Mouse (Mus musculus) heart, embryonic 10.5 days (tissue): ENCODE data around the gene Pdk2. TPM values are rescaled to one million over a fixed set of nuclear protein-coding genes. Genes with fewer than 3 reads are reported as not detected.

Source experiments
- DNase-seq: peaks from one replicate; pipeline ENCODE4 v3.0.0-alpha.2; 2017; ENCODE audit warnings: low spot score
- H3K27ac ChIP-seq: fragments of 300-500 bp; sonication (generic); 2 replicates; pipeline ENCODE4 v1.5.1; 2016; ENCODE audit warnings: mild to moderate bottlenecking
- H3K27me3 ChIP-seq: fragments of 300-500 bp; sonication (generic); 2 replicates; pipeline ENCODE4 v1.6.1; 2016; ENCODE audit warnings: mild to moderate bottlenecking; ENCODE audit not compliant: poor library complexity, insufficient read depth, severe bottlenecking
- H3K36me3 ChIP-seq: fragments of 300-500 bp; sonication (generic); 2 replicates; pipeline ENCODE4 v1.6.1; 2016; ENCODE audit warnings: mild to moderate bottlenecking, moderate library complexity
- H3K4me1 ChIP-seq: fragments of 300-500 bp; sonication (generic); 2 replicates; pipeline ENCODE4 v1.6.1; 2016; ENCODE audit warnings: mild to moderate bottlenecking
- H3K4me3 ChIP-seq: fragments of 300-500 bp; sonication (generic); 2 replicates; pipeline ENCODE4 v1.5.1; 2016; ENCODE audit warnings: mild to moderate bottlenecking, moderate library complexity
- H3K9me3 ChIP-seq: fragments of 300-500 bp; sonication (generic); 2 replicates; pipeline ENCODE4 v1.6.1; 2016; ENCODE audit warnings: mild to moderate bottlenecking, moderate library complexity
- WGBS: fragments of 180-500 bp; shearing (Covaris S2); methylation state at CpG from one replicate; pipeline ENCODE4 v1.1.7; 2016; 5-methylcytosine and 5-hydroxymethylcytosine counted together
- polyA plus RNA-seq: library from polyadenylated mRNA; unstranded; fragments of >200 nt; fragmentation: Nextera tagmentation; extraction: Ambion mirVana; gene quantifications from 2 replicates; pipeline ENCODE4 v1.2.1, GENCODE M21; 2016

Pdk2 gene
- polyA plus RNA-seq, 1 experiment from 2014 or later = 27.4 TPM

- peaks cover 81% of the 10 kb centered on the region for H3K4me1 ChIP-seq
- WGBS = 88% methylated on average over 21 of the region's 21 CpGs
- DNase-seq = no peak
- no peaks in the 10 kb centered on the region for H3K9me3 ChIP-seq
- H3K27me3 ChIP-seq = no peaks in the 10 kb centered on the region
- H3K27ac ChIP-seq = peak overlapping the region; percentile 66; the same call in 1 of the 2 replicates
- H3K4me3 ChIP-seq = no peak overlapping the region
- H3K36me3 ChIP-seq = peaks cover 89% of the 10 kb centered on the region
Measured at GRCm38 (mm10) chr11:95001584-95002347, 39.4 kb downstream of the Pdk2 start.

GRCm38 (mm10) chr11:95001058-95001457, 40.1 kb downstream of the Pdk2 start:
- 3% methylated on average over 8 of the region's 8 CpGs for WGBS
- no peaks in the 10 kb centered on the region for H3K9me3 ChIP-seq
- H3K27me3 ChIP-seq = no peaks in the 10 kb centered on the region
- H3K36me3 ChIP-seq = peaks cover 96% of the 10 kb centered on the region
- no peak overlapping the region for H3K4me3 ChIP-seq
- peaks cover 81% of the 10 kb centered on the region for H3K4me1 ChIP-seq
- DNase-seq = peak; percentile 87
- peak overlapping the region; percentile 67 for H3K27ac ChIP-seq

GRCm38 (mm10) chr11:95000548-95000947, 40.6 kb downstream of the Pdk2 start:
- WGBS = 33% methylated on average over 4 of the region's 4 CpGs
- Histone ChIP-seq H3K9me3 (no peaks in the 10 kb centered on the region), H3K27me3 (no peaks in the 10 kb centered on the region), H3K27ac (peak overlapping the region; percentile 67), H3K4me3 (peak overlapping the region; percentile 2; the same call in 1 of the 2 replicates), H3K4me1 (peaks cover 81% of the 10 kb centered on the region), H3K36me3 (peaks cover 96% of the 10 kb centered on the region)
- no peak for DNase-seq

- H3K27ac ChIP-seq = peak overlapping the region; percentile 67
- DNase-seq = no peak
- H3K9me3 ChIP-seq = no peaks in the 10 kb centered on the region
- peaks cover 80% of the 10 kb centered on the region for H3K4me1 ChIP-seq
- H3K27me3 ChIP-seq = no peaks in the 10 kb centered on the region
- WGBS = 60% methylated on average over 8 of the region's 8 CpGs
- peaks cover 94% of the 10 kb centered on the region for H3K36me3 ChIP-seq
- peak overlapping the region; percentile 2; the same call in 1 of the 2 replicates for H3K4me3 ChIP-seq
Measured at GRCm38 (mm10) chr11:95000128-95000527, 41.0 kb downstream of the Pdk2 start.

- peak overlapping the region; percentile 22; the same call in 1 of the 2 replicates for H3K4me3 ChIP-seq
- no peaks in the 10 kb centered on the region for H3K27me3 ChIP-seq
- peaks cover 83% of the 10 kb centered on the region for H3K36me3 ChIP-seq
- peaks cover 80% of the 10 kb centered on the region for H3K4me1 ChIP-seq
- H3K9me3 ChIP-seq = no peaks in the 10 kb centered on the region
- H3K27ac ChIP-seq = peak overlapping the region; percentile 96
- no peak for DNase-seq
- WGBS = 80% methylated on average over 16 of the region's 16 CpGs
Measured at GRCm38 (mm10) chr11:94998041-94998531, 43.1 kb downstream of the Pdk2 start.

- peaks cover 80% of the 10 kb centered on the region for H3K4me1 ChIP-seq
- peaks cover 79% of the 10 kb centered on the region for H3K36me3 ChIP-seq
- DNase-seq = peak; percentile 93
- H3K27me3 ChIP-seq = no peaks in the 10 kb centered on the region
- H3K27ac ChIP-seq = peak overlapping the region; percentile 96
- WGBS = 54% methylated on average over 5 of the region's 5 CpGs
- no peaks in the 10 kb centered on the region for H3K9me3 ChIP-seq
- H3K4me3 ChIP-seq = peak overlapping the region; percentile 22; the same call in 1 of the 2 replicates
Measured at GRCm38 (mm10) chr11:94997596-94997995, 43.6 kb downstream of the Pdk2 start.

- Histone ChIP-seq H3K9me3 (no peaks in the 10 kb centered on the region), H3K27me3 (no peaks in the 10 kb centered on the region), H3K27ac (peak overlapping the region; percentile 96; the same call in 1 of the 2 replicates), H3K36me3 (peaks cover 72% of the 10 kb centered on the region), H3K4me1 (peaks cover 86% of the 10 kb centered on the region), H3K4me3 (no peak overlapping the region)
- 90% methylated on average over 6 of the region's 6 CpGs for WGBS
- no peak for DNase-seq
Measured at GRCm38 (mm10) chr11:94996984-94997383, 44.2 kb downstream of the Pdk2 start.

GRCm38 (mm10) chr11:94996101-94996500, 45.1 kb downstream of the Pdk2 start:
- peak overlapping the region; percentile 96 for H3K27ac ChIP-seq
- 85% methylated on average over 8 of the region's 8 CpGs for WGBS

GRCm38 (mm10) chr11:94994947-94995772, 46.0 kb downstream of the Pdk2 start:
- Histone ChIP-seq H3K4me1 (peaks cover 82% of the 10 kb centered on the region), H3K9me3 (no peaks in the 10 kb centered on the region), H3K36me3 (peaks cover 55% of the 10 kb centered on the region), H3K27me3 (no peaks in the 10 kb centered on the region), H3K27ac (peak overlapping the region; percentile 96), H3K4me3 (peak overlapping the region; percentile 94)
- 86% methylated on average over 11 of the region's 11 CpGs for WGBS
- no peak for DNase-seq

More at GRCm38 (mm10) chr11:94996101-94996500, 45.1 kb downstream of the Pdk2 start:
- H3K27me3 ChIP-seq = no peaks in the 10 kb centered on the region
- peaks cover 83% of the 10 kb centered on the region for H3K4me1 ChIP-seq
- peaks cover 64% of the 10 kb centered on the region for H3K36me3 ChIP-seq
- DNase-seq = no peak
- H3K9me3 ChIP-seq = no peaks in the 10 kb centered on the region
- 0 out of 2 replicates have a peak overlapping the region, but pooled peaks have one; percentile 10 for H3K4me3 ChIP-seq

GRCm38 (mm10) chr11:94994208-94994814, 46.8 kb downstream of the Pdk2 start:
- no peak for DNase-seq
- 37% methylated on average over 10 of the region's 10 CpGs for WGBS
- peaks cover 47% of the 10 kb centered on the region for H3K36me3 ChIP-seq
- H3K4me1 ChIP-seq = peaks cover 86% of the 10 kb centered on the region
- no peaks in the 10 kb centered on the region for H3K9me3 ChIP-seq
- peak overlapping the region; percentile 94 for H3K4me3 ChIP-seq
- no peaks in the 10 kb centered on the region for H3K27me3 ChIP-seq
- peak overlapping the region; percentile 96 for H3K27ac ChIP-seq

- no peaks in the 10 kb centered on the region for H3K9me3 ChIP-seq
- peak overlapping the region; percentile 96 for H3K27ac ChIP-seq
- peaks cover 91% of the 10 kb centered on the region for H3K4me1 ChIP-seq
- H3K36me3 ChIP-seq = peaks cover 34% of the 10 kb centered on the region
- DNase-seq = no peak
- H3K27me3 ChIP-seq = no peaks in the 10 kb centered on the region
- H3K4me3 ChIP-seq = peak overlapping the region; percentile 94
- WGBS = 5% methylated on average over 21 of the region's 22 CpGs
Measured at GRCm38 (mm10) chr11:94992754-94993606, 48.2 kb downstream of the Pdk2 start.

- Histone ChIP-seq H3K36me3 (peaks cover 28% of the 10 kb centered on the region), H3K27ac (peak overlapping the region; percentile 96), H3K4me3 (peak overlapping the region; percentile 94), H3K4me1 (peaks cover 92% of the 10 kb centered on the region), H3K27me3 (no peaks in the 10 kb centered on the region), H3K9me3 (no peaks in the 10 kb centered on the region)
- WGBS = 2% methylated on average over 20 of the region's 20 CpGs
- DNase-seq = no peak
Measured at GRCm38 (mm10) chr11:94992480-94992753, 48.7 kb downstream of the Pdk2 start.
